Mouse (Mus musculus) midbrain, embryonic 12.5 days (tissue): ENCODE results near the gene Myl6. TPM values are rescaled to one million over a fixed set of nuclear protein-coding genes. Genes with fewer than 3 reads are reported as not detected.
A peak's percentile ranks its signal among the peaks of the same experiment; 100 is the strongest.

Source experiments
- ATAC-seq: fragments of 200-750 bp; cut with Nextera tagmentation; 2 replicates; pipeline ENCODE4 v1.8.0; 2017; ENCODE audit warnings: low read depth, moderate TSS enrichment, moderate library complexity; ENCODE audit not compliant: low FRiP score
- H3K27ac ChIP-seq: fragments of 300-500 bp; sonication (generic); replicated peaks from 2 replicates; pipeline ENCODE4 v1.5.1; 2016; ENCODE audit warnings: mild to moderate bottlenecking
- H3K27me3 ChIP-seq: fragments of 300-500 bp; sonication (generic); 2 replicates; pipeline ENCODE4 v1.6.1; 2016; ENCODE audit warnings: mild to moderate bottlenecking
- H3K36me3 ChIP-seq: fragments of 300-500 bp; sonication (generic); 2 replicates; pipeline ENCODE4 v1.6.1; 2016
- H3K4me1 ChIP-seq: fragments of 300-500 bp; sonication (generic); 2 replicates; pipeline ENCODE4 v1.6.1; 2016
- H3K4me2 ChIP-seq: fragments of 300-500 bp; sonication (generic); replicated peaks from 2 replicates; pipeline ENCODE4 v1.6.1; 2016; ENCODE audit warnings: mild to moderate bottlenecking, moderate library complexity
- H3K4me3 ChIP-seq: fragments of 300-500 bp; sonication (generic); 2 replicates; pipeline ENCODE4 v1.5.1; 2016; ENCODE audit warnings: mild to moderate bottlenecking
- H3K9ac ChIP-seq: fragments of 300-500 bp; sonication (generic); replicated peaks from 2 replicates; pipeline ENCODE4 v1.6.1; 2016; ENCODE audit warnings: mild to moderate bottlenecking, moderate library complexity
- H3K9me3 ChIP-seq: fragments of 300-500 bp; sonication (generic); 2 replicates; pipeline ENCODE4 v1.6.1; 2016; ENCODE audit warnings: mild to moderate bottlenecking
- WGBS: fragments of 180-500 bp; shearing (Covaris S2); methylation state at CpG from one replicate; pipeline ENCODE4 v1.1.7; 2016; 5-methylcytosine and 5-hydroxymethylcytosine counted together
- polyA plus RNA-seq: library from polyadenylated mRNA; unstranded; fragments of >200 nt; fragmentation: Nextera tagmentation; extraction: Ambion mirVana; gene quantifications from 2 replicates; pipeline ENCODE4 v1.2.1, GENCODE M21; 2016

The Myl6 gene
- polyA plus RNA-seq, 1 experiment from 2014 or later, result 793 TPM

DNA sequence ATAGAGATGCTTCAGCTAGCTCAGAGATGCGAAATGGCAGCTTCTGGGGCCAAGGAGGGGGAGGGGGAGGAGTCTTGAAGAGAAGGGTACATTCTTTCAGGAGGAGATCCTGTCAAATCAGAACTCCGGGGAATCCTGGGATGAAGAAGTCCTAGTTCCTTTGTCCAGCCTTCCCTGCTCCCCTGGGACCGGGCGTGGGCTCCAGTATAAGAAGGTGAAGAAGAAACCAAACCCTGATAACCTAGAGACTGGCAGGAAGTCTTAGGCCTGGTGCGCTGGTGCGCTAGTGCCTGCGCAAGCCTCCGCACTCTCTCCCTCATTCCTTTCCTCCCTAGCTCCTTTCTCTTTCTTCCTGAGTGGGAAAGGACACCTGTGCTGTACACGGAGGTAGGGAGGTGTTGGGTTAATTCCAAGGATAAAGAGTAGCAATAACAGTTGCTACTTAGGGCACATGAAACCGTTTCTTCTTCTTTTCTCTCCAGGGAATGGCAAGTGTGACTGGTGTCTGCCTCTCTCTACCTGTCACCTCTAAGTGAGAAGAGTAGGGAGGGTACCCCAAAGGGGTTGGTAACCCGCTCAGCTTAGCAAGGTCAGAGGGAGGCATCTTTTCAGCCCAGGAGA, 30.3 kb upstream of the Myl6 start:
- peak overlapping the region; percentile 55 for H3K4me3 ChIP-seq
- no peaks in the 10 kb centered on the region for H3K9me3 ChIP-seq
- 9% methylated on average over 11 of the region's 11 CpGs for WGBS
- ATAC-seq, result no peak
- peak overlapping the region; percentile 87 for H3K4me2 ChIP-seq
- H3K27me3 ChIP-seq, result peaks cover 53% of the 10 kb centered on the region
- H3K9ac ChIP-seq, result peak overlapping the region; percentile 63
- H3K36me3 ChIP-seq, result no peaks in the 10 kb centered on the region
- no peak overlapping the region; the same call in 1 of the 2 replicates for H3K27ac ChIP-seq
- peaks cover 18% of the 10 kb centered on the region; the same call in 1 of the 2 replicates for H3K4me1 ChIP-seq

DNA sequence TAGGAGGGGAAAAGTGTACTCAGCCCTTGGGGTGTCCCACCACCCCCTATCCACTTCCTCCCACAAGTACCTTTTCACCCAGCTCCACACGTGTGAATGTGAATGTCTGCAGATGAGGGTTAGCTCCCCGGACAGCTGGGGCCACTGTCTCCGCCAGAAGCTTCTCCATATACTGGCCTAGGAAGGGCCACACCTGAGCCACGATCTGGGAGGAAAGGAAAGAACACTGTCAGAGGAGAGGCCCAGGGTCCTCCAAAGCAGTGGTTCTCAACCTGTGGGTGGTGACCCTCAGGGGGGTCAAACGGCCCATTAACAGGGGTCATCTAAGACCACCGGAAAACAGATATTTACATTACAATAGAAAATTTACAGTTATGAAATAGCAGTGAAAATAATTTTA, 28.4 kb upstream of the Myl6 start:
- no peak overlapping the region for H3K27ac ChIP-seq
- ATAC-seq, result no peak
- H3K9ac ChIP-seq, result no peak overlapping the region
- peaks cover 60% of the 10 kb centered on the region for H3K27me3 ChIP-seq
- peaks cover 3% of the 10 kb centered on the region; the same call in 1 of the 2 replicates for H3K36me3 ChIP-seq
- 82% methylated on average over 6 of the region's 6 CpGs for WGBS
- no peak overlapping the region for H3K4me3 ChIP-seq
- H3K4me2 ChIP-seq, result no peak overlapping the region
- no peaks in the 10 kb centered on the region for H3K9me3 ChIP-seq
- peaks cover 18% of the 10 kb centered on the region; the same call in 1 of the 2 replicates for H3K4me1 ChIP-seq

DNA sequence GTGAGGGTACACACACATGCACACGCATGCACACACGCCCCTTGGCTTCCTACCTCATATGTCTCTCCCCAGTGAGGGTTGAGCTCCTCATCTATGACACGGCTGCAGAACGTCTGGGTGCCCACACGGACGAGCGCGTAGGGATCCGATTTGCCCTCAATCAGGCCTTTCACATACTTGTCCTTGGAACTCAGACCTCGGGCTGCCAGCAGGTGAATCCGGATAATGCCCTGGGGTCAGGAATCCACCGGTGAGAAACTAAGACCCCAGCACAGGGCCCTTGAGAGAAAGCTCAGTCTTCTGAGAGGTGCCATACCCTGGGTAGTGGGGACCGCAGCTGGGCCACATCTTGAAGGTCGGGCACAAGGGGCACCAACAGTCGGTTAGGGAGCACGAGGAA, 26.6 kb upstream of the Myl6 start:
- WGBS, result 85% methylated on average over 16 of the region's 16 CpGs
- Histone ChIP-seq H3K4me2 (no peak overlapping the region), H3K4me1 (peaks cover 12% of the 10 kb centered on the region; the same call in 1 of the 2 replicates), H3K27ac (no peak overlapping the region), H3K27me3 (peaks cover 70% of the 10 kb centered on the region), H3K36me3 (peaks cover 3% of the 10 kb centered on the region; the same call in 1 of the 2 replicates), H3K9ac (no peak overlapping the region), H3K9me3 (no peaks in the 10 kb centered on the region), H3K4me3 (no peak overlapping the region)
- no peak for ATAC-seq

DNA sequence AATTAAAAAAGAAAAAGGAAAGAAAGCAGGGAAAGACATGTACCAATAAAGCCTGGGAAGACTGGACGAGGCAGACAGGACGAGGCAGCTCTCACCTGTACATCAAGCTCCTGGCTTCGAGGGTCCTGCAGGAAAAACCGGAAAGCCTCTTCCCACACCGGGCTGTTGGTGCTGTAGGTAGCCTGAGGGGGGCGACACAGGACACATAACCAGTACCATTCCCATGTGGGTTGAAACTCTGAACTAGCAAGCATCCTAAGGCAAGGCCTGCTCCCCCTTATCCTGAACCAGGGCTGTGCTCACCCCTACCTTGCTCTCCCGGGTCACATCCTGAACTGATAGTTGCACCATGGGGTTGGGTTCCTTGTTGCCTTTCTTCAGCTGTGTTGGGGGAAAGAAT, 24.9 kb upstream of the Myl6 start:
- H3K4me2 ChIP-seq, result no peak overlapping the region
- no peak; the same call in 1 of the 2 replicates for ATAC-seq
- H3K36me3 ChIP-seq, result peaks cover 6% of the 10 kb centered on the region; the same call in 1 of the 2 replicates
- H3K27ac ChIP-seq, result no peak overlapping the region
- no peak overlapping the region for H3K4me3 ChIP-seq
- H3K27me3 ChIP-seq, result peaks cover 62% of the 10 kb centered on the region
- H3K4me1 ChIP-seq, result no peaks in the 10 kb centered on the region
- WGBS, result 73% methylated on average over 7 of the region's 7 CpGs
- no peaks in the 10 kb centered on the region for H3K9me3 ChIP-seq
- H3K9ac ChIP-seq, result no peak overlapping the region

DNA sequence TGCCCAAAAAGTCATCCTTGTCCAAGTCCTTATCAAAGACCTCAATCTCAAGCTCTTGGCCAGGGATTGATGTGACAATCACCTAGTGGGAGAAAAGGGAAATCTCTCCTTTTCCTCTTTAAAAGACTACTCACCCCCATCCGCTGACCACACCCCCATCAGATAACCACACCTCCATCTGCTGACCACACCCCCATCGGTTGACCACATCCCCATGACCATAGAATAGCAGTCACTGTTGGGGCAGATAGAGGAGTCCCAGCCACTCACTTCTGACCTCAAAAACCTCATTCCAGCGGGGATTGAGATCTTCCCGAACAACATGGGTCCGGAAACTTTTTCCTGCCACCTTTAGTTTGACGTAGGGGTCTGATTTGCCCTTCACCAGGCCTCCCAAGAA, 22.7 kb upstream of the Myl6 start:
- WGBS, result 15% methylated on average over 6 of the region's 6 CpGs
- H3K4me3 ChIP-seq, result no peak overlapping the region
- H3K9ac ChIP-seq, result no peak overlapping the region
- H3K27ac ChIP-seq, result no peak overlapping the region
- peaks cover 42% of the 10 kb centered on the region for H3K27me3 ChIP-seq
- ATAC-seq, result no peak
- no peak overlapping the region for H3K4me2 ChIP-seq
- peaks cover 6% of the 10 kb centered on the region; the same call in 1 of the 2 replicates for H3K36me3 ChIP-seq
- H3K4me1 ChIP-seq, result no peaks in the 10 kb centered on the region
- H3K9me3 ChIP-seq, result no peaks in the 10 kb centered on the region

DNA sequence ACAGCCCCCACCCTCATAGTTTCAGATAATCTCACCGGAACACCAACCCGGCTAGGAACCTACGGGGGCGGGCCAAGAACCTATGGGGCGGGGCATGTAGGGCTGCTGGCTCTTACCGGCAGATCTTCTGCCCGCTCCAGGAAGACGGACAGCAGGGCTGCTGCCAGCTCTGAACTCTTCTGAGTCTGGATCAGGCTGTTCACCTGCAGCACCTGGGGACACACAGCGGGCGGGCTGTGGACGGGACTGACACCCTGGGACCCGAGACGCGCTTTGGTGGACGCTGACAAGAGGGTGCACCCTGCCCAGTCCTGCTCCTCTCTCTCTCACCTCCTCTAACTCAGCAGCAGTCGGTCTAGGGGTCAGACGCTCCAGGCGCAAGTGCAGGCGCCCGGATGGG, 22.1 kb upstream of the Myl6 start:
- Histone ChIP-seq H3K4me1 (no peaks in the 10 kb centered on the region), H3K36me3 (peaks cover 6% of the 10 kb centered on the region; the same call in 1 of the 2 replicates), H3K27ac (no peak overlapping the region), H3K27me3 (peaks cover 42% of the 10 kb centered on the region), H3K9ac (no peak overlapping the region), H3K9me3 (no peaks in the 10 kb centered on the region), H3K4me3 (no peak overlapping the region), H3K4me2 (no peak overlapping the region)
- no peak for ATAC-seq
- WGBS, result 12% methylated on average over 20 of the region's 20 CpGs

DNA sequence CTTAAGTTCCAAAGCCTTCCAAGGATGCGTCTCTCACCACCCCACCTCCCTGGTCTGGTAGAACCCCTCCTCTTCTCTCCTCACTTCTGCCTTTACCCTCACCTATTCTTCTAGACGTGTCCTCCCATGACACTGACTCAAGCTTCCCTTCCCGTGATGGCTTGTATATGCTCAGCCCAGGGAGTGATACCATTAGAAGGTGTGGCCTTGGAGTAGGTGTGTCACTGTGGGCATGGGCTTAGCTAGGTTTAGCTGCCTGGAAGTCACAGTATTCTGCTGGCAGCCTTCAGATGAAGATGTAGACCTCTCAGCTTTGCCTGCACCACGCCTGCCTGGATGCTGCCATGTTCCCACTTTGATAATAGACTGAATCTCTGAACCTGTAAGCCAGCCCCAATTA, 21.1 kb upstream of the Myl6 start:
- 84% methylated on average over 4 of the region's 4 CpGs for WGBS
- H3K27ac ChIP-seq, result no peak overlapping the region

DNA sequence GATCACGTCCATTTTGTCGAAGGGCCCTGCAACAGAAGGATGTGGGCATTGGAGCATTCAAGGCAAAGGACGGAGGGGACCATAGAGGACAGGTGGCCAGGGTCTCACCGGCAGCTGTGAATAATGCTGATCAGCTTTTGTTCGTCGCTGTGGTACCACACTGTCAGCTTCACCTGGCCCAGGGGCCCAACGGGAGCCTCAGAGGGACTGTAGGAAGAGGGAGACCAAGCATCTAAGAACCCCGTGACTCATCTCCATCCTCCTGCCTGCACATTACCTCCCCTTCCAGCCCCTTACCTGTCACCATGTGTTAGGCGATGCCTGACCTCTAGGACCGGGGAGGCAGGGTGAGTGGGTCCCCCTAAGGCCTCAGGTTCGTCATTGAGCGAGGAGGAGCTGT, 17.8 kb upstream of the Myl6 start:
- no peaks in the 10 kb centered on the region for H3K4me1 ChIP-seq

More for the DNA sequence above, 21.1 kb upstream of the Myl6 start:
- H3K36me3 ChIP-seq, result peaks cover 13% of the 10 kb centered on the region
- no peak overlapping the region for H3K9ac ChIP-seq
- no peaks in the 10 kb centered on the region for H3K4me1 ChIP-seq
- H3K27me3 ChIP-seq, result peaks cover 42% of the 10 kb centered on the region
- H3K9me3 ChIP-seq, result no peaks in the 10 kb centered on the region
- H3K4me3 ChIP-seq, result no peak overlapping the region
- no peak for ATAC-seq
- H3K4me2 ChIP-seq, result no peak overlapping the region

DNA sequence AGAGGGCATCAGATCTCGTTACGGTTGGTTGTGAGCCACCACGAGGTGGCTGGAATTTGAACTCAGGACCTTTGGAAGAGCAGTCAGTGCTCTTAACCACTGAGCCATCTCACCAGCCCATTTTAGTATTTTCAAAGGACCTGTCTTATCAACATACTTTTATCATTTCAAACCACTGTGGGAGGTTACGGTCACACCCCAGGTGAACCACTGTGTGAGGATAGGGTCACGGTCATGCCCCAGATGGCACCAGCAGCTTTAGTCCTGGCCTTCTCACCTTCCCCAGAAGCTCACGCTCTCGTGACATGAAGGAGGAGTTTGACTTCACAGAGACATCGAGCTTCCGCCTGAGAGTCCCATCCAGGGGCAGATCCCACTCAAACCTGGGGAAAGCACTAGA, 17.2 kb upstream of the Myl6 start:
- H3K9me3 ChIP-seq, result no peaks in the 10 kb centered on the region
- H3K4me3 ChIP-seq, result no peak overlapping the region
- no peaks in the 10 kb centered on the region for H3K4me1 ChIP-seq
- 90% methylated on average over 9 of the region's 9 CpGs for WGBS
- H3K27ac ChIP-seq, result no peak overlapping the region
- ATAC-seq, result no peak
- H3K36me3 ChIP-seq, result peaks cover 15% of the 10 kb centered on the region; the same call in 1 of the 2 replicates
- no peak overlapping the region for H3K9ac ChIP-seq
- no peak overlapping the region for H3K4me2 ChIP-seq
- peaks cover 13% of the 10 kb centered on the region for H3K27me3 ChIP-seq

More for the DNA sequence above, 17.8 kb upstream of the Myl6 start:
- Histone ChIP-seq H3K27ac (no peak overlapping the region), H3K9ac (no peak overlapping the region), H3K9me3 (no peaks in the 10 kb centered on the region), H3K36me3 (peaks cover 15% of the 10 kb centered on the region; the same call in 1 of the 2 replicates), H3K4me2 (no peak overlapping the region), H3K27me3 (peaks cover 19% of the 10 kb centered on the region), H3K4me3 (no peak overlapping the region)
- ATAC-seq, result no peak
- WGBS, result 85% methylated on average over 12 of the region's 12 CpGs

DNA sequence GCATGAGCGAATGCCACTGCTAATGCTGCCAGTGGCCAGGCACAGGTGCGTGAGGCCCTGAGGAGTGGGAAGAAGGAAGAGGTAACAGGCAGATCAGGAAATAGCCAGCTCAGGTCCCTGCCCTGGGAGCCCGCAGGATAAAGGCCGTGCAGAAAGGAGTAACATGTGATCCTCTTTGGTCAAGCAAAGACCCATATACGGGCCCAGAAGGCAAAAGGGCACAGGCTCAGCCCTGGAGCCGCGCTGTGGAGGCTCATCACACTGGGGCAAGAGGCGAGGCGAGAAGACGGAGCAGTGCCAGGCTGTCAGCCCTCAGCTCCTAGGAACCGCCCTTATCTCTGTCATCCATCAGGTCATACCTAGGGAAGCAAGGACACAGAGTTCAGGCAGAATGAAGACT, 16.4 kb upstream of the Myl6 start:
- no peak for ATAC-seq
- Histone ChIP-seq H3K36me3 (peaks cover 15% of the 10 kb centered on the region; the same call in 1 of the 2 replicates), H3K9me3 (0 out of 2 replicates have a peak, but pooled peaks cover 4% of the 10 kb centered on the region), H3K9ac (no peak overlapping the region), H3K4me2 (no peak overlapping the region), H3K4me3 (no peak overlapping the region), H3K27me3 (peaks cover 5% of the 10 kb centered on the region), H3K27ac (no peak overlapping the region), H3K4me1 (no peaks in the 10 kb centered on the region)
- 86% methylated on average over 11 of the region's 11 CpGs for whole genome bisulfite sequencing

DNA sequence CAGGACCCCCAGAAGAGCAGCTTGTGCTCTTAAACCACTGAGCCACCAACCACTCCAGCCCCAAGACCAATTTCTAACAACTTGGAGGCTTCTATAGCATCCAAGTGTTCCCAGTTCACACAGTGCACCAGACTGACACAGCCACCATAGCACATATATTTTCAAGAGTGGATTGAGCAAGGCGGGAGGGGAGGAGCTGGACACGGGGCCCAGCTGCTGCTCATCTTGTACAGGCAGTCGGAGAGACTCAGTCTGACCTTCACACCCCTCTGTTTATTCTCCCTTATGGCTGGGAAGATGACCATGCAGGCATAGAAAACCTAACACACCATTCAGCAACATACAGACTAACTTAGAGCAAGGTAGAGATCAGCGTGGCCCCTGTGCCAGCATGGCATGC, 15.9 kb upstream of the Myl6 start:
- Histone ChIP-seq H3K4me2 (no peak overlapping the region), H3K9me3 (0 out of 2 replicates have a peak, but pooled peaks cover 4% of the 10 kb centered on the region), H3K36me3 (peaks cover 12% of the 10 kb centered on the region; the same call in 1 of the 2 replicates), H3K27ac (no peak overlapping the region), H3K4me3 (no peak overlapping the region), H3K27me3 (peaks cover under 1% of the 10 kb centered on the region; the same call in 1 of the 2 replicates), H3K4me1 (no peaks in the 10 kb centered on the region), H3K9ac (no peak overlapping the region)
- no peak for ATAC-seq
- WGBS, result 88% methylated on average over 4 of the region's 4 CpGs

DNA sequence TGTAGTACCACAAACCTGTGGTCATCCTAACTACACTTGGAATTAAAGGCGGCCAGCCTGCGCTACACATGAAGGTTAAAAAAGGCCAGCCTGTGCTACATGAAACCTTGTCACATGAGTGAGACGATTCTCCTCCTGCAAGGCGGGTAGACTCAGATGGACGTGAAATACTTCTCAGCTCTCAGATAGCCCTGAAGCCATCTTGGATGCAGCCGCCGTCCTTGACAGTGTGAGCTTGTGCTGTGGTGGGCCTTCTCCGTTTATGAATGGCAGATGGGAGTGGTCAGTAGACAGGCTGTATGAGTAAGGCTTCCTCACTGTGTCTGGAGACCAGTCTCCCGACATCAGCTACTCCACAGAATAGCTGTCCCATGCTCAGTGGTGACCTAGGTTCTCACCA, 15.3 kb upstream of the Myl6 start:
- H3K9ac ChIP-seq, result no peak overlapping the region
- WGBS, result 89% methylated on average over 9 of the region's 9 CpGs
- H3K4me3 ChIP-seq, result no peak overlapping the region

More for the DNA sequence above, 15.3 kb upstream of the Myl6 start:
- H3K4me1 ChIP-seq, result no peaks in the 10 kb centered on the region
- no peak for ATAC-seq
- H3K9me3 ChIP-seq, result 0 out of 2 replicates have a peak, but pooled peaks cover 4% of the 10 kb centered on the region
- no peak overlapping the region for H3K4me2 ChIP-seq
- peaks cover 12% of the 10 kb centered on the region; the same call in 1 of the 2 replicates for H3K36me3 ChIP-seq
- no peaks in the 10 kb centered on the region for H3K27me3 ChIP-seq
- H3K27ac ChIP-seq, result no peak overlapping the region
